Mouse (Mus musculus) limb, embryonic 13.5 days (tissue): ENCODE data around the gene D130043K22Rik. TPM values are rescaled to one million over a fixed set of nuclear protein-coding genes. Genes with fewer than 3 reads are reported as not detected.
"Not testable (repeated sequence)": the region's sequence is repeated elsewhere in the genome, so short reads cannot be mapped to it uniquely, and the experiment has no call there.

Experiments used
- ATAC-seq: fragments of 200-750 bp; cut with Nextera tagmentation; 2 replicates; pipeline ENCODE4 v1.8.0; 2017; ENCODE audit warnings: low read depth, moderate number of reproducible peaks, moderate TSS enrichment; ENCODE audit not compliant: low FRiP score
- H3K27ac ChIP-seq: fragments of 300-500 bp; sonication (generic); 2 replicates; pipeline ENCODE4 v1.5.1; 2015; ENCODE audit warnings: inconsistent platforms, mild to moderate bottlenecking, moderate library complexity
- H3K27me3 ChIP-seq: fragments of 300-500 bp; sonication (generic); 2 replicates; pipeline ENCODE4 v1.6.1; 2015; ENCODE audit warnings: mild to moderate bottlenecking, inconsistent platforms
- H3K36me3 ChIP-seq: fragments of 300-500 bp; sonication (generic); 2 replicates; pipeline ENCODE4 v1.6.1; 2015; ENCODE audit warnings: inconsistent platforms, mild to moderate bottlenecking, moderate library complexity
- H3K4me1 ChIP-seq: fragments of 300-500 bp; sonication (generic); 2 replicates; pipeline ENCODE4 v1.6.1; 2015; ENCODE audit warnings: inconsistent platforms
- H3K4me2 ChIP-seq: fragments of 300-500 bp; sonication (generic); replicated peaks from 2 replicates; pipeline ENCODE4 v1.6.1; 2015; ENCODE audit warnings: inconsistent platforms, mild to moderate bottlenecking, moderate library complexity
- H3K4me3 ChIP-seq: fragments of 300-500 bp; sonication (generic); 2 replicates; pipeline ENCODE4 v1.5.1; 2015; ENCODE audit warnings: moderate library complexity, mild to moderate bottlenecking, inconsistent platforms
- H3K9ac ChIP-seq: fragments of 300-500 bp; sonication (generic); 2 replicates; pipeline ENCODE4 v1.6.1; 2015; ENCODE audit warnings: mild to moderate bottlenecking, inconsistent platforms
- H3K9me3 ChIP-seq: fragments of 300-500 bp; sonication (generic); 2 replicates; pipeline ENCODE4 v1.6.1; 2016; ENCODE audit warnings: inconsistent platforms
- WGBS: fragments of 180-500 bp; shearing (Covaris S2); methylation state at CpG from one replicate; pipeline ENCODE4 v1.1.7; 2015; 5-methylcytosine and 5-hydroxymethylcytosine counted together
- polyA plus RNA-seq: library from polyadenylated mRNA; unstranded; fragments of >200 nt; fragmentation: Nextera tagmentation; extraction: Ambion mirVana; gene quantifications from 2 replicates; pipeline ENCODE4 v1.2.1, GENCODE M21; 2015

D130043K22Rik gene
- polyA plus RNA-seq, 1 experiment from 2014 or later: 0.06 TPM

GRCm38 (mm10) chr13:24816125-24817092 is 28.5 kb upstream of the D130043K22Rik start:
- Histone ChIP-seq H3K9me3 (no peaks in the 10 kb centered on the region), H3K4me1 (no peaks in the 10 kb centered on the region), H3K4me3 (no peak overlapping the region), H3K27ac (no peak overlapping the region), H3K9ac (no peak overlapping the region), H3K36me3 (peaks cover 58% of the 10 kb centered on the region), H3K27me3 (no peaks in the 10 kb centered on the region), H3K4me2 (no peak overlapping the region)
- 69% methylated on average over 4 of the region's 4 CpGs for WGBS
- ATAC-seq: peak; percentile 81

GRCm38 (mm10) chr13:24819931-24820330 is 25.0 kb upstream of the D130043K22Rik start:
- WGBS: 76% methylated on average over 1 of the region's 1 CpGs
- Histone ChIP-seq H3K4me3 (no peak overlapping the region), H3K36me3 (peaks cover 27% of the 10 kb centered on the region), H3K27ac (no peak overlapping the region), H3K9ac (no peak overlapping the region), H3K4me2 (no peak overlapping the region), H3K9me3 (no peaks in the 10 kb centered on the region), H3K4me1 (no peaks in the 10 kb centered on the region), H3K27me3 (no peaks in the 10 kb centered on the region)
- no peak for ATAC-seq

DNA sequence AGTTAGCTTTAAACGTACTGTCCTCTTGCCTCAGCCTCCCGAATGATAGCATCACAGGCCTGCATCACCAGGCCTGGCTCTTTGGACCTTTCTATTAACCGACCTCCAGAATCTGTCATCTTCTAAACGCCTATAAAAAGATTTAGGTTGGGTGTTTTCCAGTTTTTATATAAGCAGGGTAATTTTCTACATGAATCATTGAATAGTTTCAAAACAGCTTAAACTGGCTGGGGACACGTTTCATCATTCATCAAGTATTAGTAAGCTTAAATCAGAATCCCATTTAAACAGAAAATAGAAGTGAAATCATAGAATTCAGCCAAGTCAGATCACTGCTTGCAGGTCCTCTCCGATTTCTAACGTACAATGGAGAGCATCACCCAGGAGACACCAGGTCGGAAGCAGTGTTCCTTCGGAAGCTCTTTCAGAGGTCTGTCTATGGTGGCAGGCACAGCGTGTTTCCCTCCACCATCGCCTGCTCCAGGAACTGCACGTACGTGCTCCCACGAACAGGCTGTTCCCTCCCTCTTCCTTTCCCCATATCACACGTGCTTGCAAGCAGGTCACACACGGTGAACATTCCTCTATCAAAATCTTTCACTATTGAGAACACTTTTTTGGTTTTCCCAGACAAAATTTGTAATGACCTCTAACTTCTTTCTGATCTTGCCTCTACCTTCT is 22.1 kb upstream of the D130043K22Rik start:
- no peaks in the 10 kb centered on the region for H3K27me3 ChIP-seq
- H3K9ac ChIP-seq: no peak overlapping the region
- H3K4me1 ChIP-seq: no peaks in the 10 kb centered on the region
- H3K36me3 ChIP-seq: peaks cover 20% of the 10 kb centered on the region
- H3K4me3 ChIP-seq: no peak overlapping the region
- H3K9me3 ChIP-seq: no peaks in the 10 kb centered on the region
- H3K27ac ChIP-seq: no peak overlapping the region
- no peak overlapping the region for H3K4me2 ChIP-seq
- 85% methylated on average over 16 of the region's 16 CpGs for WGBS
- no peak for ATAC-seq

DNA sequence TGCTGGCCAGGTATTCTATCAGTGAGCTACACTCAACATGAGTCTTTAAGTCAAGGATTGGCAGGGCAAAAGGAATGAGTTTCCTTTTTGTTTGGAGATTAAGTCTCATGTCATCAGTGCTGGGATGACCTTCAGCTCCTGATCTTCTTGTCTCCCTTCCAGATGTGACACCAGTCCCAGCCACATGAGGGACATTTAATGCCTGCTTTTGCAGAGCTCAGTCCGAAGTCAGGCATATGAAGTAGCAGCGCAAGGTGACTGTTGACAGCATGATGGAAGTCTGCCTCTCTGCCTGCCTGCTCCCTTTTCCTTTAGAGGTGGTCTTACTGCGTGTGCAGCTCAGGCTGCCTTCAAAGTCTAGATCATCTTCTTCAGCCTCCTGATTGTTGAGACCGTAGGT is 20.3 kb upstream of the D130043K22Rik start:
- Histone ChIP-seq H3K4me3 (no peak overlapping the region), H3K27ac (no peak overlapping the region; the same call in 1 of the 2 replicates), H3K4me1 (no peaks in the 10 kb centered on the region), H3K9ac (no peak overlapping the region), H3K27me3 (no peaks in the 10 kb centered on the region), H3K4me2 (no peak overlapping the region), H3K9me3 (no peaks in the 10 kb centered on the region), H3K36me3 (peaks cover 9% of the 10 kb centered on the region)
- no peak for ATAC-seq
- 85% methylated on average over 4 of the region's 4 CpGs for WGBS

DNA sequence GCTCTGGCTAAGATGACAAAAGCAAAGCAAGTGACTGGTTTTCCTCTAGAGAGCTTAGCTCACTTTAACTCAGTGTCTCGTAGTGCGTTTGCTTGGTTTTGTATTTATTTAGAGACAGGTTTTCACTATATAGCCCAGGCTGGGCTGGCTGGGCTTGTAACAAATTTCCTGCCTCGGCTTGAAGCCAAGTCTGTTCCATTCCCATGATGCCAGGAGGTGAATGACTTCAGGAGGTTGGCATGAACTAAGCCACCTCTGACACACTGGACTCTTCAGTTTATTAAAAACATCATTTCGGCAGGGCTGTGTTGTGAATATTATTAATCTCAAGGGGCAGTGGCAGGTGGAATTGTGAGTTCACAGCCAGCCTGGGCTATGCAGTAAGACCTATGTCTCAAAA is 19.3 kb upstream of the D130043K22Rik start:
- Histone ChIP-seq H3K4me1 (peaks cover 2% of the 10 kb centered on the region; the same call in 1 of the 2 replicates), H3K4me2 (no peak overlapping the region), H3K36me3 (peaks cover 2% of the 10 kb centered on the region; the same call in 1 of the 2 replicates), H3K9ac (no peak overlapping the region), H3K27me3 (no peaks in the 10 kb centered on the region), H3K9me3 (no peaks in the 10 kb centered on the region), H3K27ac (no peak overlapping the region), H3K4me3 (no peak overlapping the region)
- WGBS: 66% methylated on average over 4 of the region's 4 CpGs
- ATAC-seq: 0 out of 2 replicates have a peak, but pooled peaks have one; percentile 40

- ATAC-seq: no peak
- Histone ChIP-seq H3K9ac (no peak overlapping the region), H3K4me1 (peaks cover 3% of the 10 kb centered on the region; the same call in 1 of the 2 replicates), H3K4me2 (no peak overlapping the region), H3K4me3 (no peak overlapping the region), H3K27ac (no peak overlapping the region), H3K9me3 (no peaks in the 10 kb centered on the region), H3K27me3 (no peaks in the 10 kb centered on the region), H3K36me3 (no peaks in the 10 kb centered on the region)
- WGBS: 87% methylated on average over 7 of the region's 7 CpGs
These were observed 18.8 kb upstream of the D130043K22Rik start for GRCm38 (mm10) chr13:24826116-24826515.

- Histone ChIP-seq H3K27me3 (no peaks in the 10 kb centered on the region), H3K4me3 (peak overlapping the region; percentile 96), H3K36me3 (peaks cover 3% of the 10 kb centered on the region; the same call in 1 of the 2 replicates), H3K9ac (peak overlapping the region; percentile 95), H3K27ac (peak overlapping the region; percentile 63), H3K4me1 (peaks cover 28% of the 10 kb centered on the region), H3K9me3 (no peaks in the 10 kb centered on the region), H3K4me2 (peak overlapping the region; percentile 72)
- ATAC-seq: no peak
- 2% methylated on average over 20 of the region's 20 CpGs for WGBS
These were observed 14.1 kb upstream of the D130043K22Rik start for GRCm38 (mm10) chr13:24830756-24831352.

- ATAC-seq: peak; percentile 96
- H3K4me1 ChIP-seq: peaks cover 28% of the 10 kb centered on the region
- no peaks in the 10 kb centered on the region for H3K9me3 ChIP-seq
- H3K27ac ChIP-seq: peak within 1 kb of the TSS; percentile 88
- peak within 1 kb of the TSS; percentile 96 for H3K4me3 ChIP-seq
- peak within 1 kb of the TSS; percentile 95 for H3K9ac ChIP-seq
- H3K4me2 ChIP-seq: peak within 1 kb of the TSS; percentile 87
- no peaks in the 10 kb centered on the region for H3K27me3 ChIP-seq
- H3K36me3 ChIP-seq: peaks cover 7% of the 10 kb centered on the region; the same call in 1 of the 2 replicates
- WGBS: under 1% methylated on average over 85 of the region's 90 CpGs
These were observed 13.4 kb upstream of the D130043K22Rik start, which contains the start of the genes Acot13 and Tdp2 for GRCm38 (mm10) chr13:24831353-24832130. TSS of gene Acot13 (minus strand) at chr13:24831540. TSS of gene Tdp2 (plus strand) at chr13:24831679.

DNA sequence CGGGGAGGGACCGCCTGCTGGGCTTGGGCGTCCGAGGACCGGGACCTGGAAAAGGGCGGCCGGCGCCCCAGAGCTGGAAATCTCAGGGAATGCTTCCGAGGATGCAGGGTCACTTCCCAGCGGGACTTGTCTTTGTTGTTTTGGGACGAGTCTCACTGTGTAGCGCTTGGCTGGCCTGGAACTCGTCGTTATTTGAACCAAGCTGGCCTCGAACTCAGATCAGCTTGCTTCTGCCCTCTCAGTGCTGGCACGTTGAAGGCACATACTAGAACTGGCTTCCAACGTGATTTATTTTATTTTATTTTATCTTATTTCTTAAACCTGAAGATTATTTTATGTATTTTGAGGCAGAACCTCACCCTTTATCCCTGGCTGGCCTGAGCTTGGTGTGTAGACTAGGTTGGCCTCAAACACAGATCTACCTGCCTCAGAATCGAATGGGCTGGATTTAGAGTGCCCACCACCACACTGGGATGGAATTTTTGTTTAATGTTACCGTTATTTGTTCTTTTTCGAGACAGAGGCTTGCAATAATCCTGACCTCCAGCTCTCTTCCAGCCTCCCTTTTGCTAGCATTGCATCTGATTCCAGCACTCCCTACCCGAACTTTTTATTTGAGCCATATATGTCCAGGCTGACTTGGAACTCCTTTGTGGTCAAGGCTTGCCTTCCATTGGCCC is 12.7 kb upstream of the D130043K22Rik start:
- Histone ChIP-seq H3K9ac (peak overlapping the region; percentile 95), H3K4me3 (peak overlapping the region; percentile 96), H3K9me3 (no peaks in the 10 kb centered on the region), H3K27ac (peak overlapping the region; percentile 88), H3K4me1 (peaks cover 28% of the 10 kb centered on the region), H3K27me3 (no peaks in the 10 kb centered on the region), H3K4me2 (peak overlapping the region; percentile 87), H3K36me3 (peaks cover 8% of the 10 kb centered on the region; the same call in 1 of the 2 replicates)
- ATAC-seq: peak; percentile 10; the same call in 1 of the 2 replicates
- WGBS: 4% methylated on average over 21 of the region's 21 CpGs

- peak overlapping the region; percentile 96 for H3K4me3 ChIP-seq
- H3K4me2 ChIP-seq: peak overlapping the region; percentile 87
- peaks cover 12% of the 10 kb centered on the region; the same call in 1 of the 2 replicates for H3K36me3 ChIP-seq
- H3K9me3 ChIP-seq: no peaks in the 10 kb centered on the region
- H3K27me3 ChIP-seq: no peaks in the 10 kb centered on the region
- no peak for ATAC-seq
- peak overlapping the region; percentile 95 for H3K9ac ChIP-seq
- 58% methylated on average over 2 of the region's 2 CpGs for WGBS
- no peak overlapping the region for H3K27ac ChIP-seq
- H3K4me1 ChIP-seq: peaks cover 28% of the 10 kb centered on the region
These were observed 12.2 kb upstream of the D130043K22Rik start for GRCm38 (mm10) chr13:24832811-24833155.

DNA sequence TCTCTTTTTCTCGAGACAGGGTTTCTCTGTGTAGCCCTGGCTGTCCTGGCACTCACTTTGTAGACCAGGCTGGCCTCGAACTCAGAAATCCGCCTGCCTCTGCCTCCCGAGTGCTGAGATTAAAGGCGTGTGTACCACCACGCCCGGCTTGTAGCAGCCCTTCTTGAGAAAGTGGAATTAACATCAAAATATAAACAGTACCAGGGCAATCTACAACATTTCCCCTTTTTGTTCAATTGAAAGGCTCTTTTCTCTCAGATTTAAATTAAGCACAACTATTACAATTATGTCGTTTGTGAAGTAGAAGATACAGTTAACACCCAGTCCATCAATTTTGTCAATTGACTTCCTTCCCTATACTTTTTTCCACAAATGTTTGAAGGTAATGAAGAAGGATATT is 7.2 kb upstream of the D130043K22Rik start:
- not testable (repeated sequence) for H3K4me2 ChIP-seq, H3K9me3 ChIP-seq, H3K27ac ChIP-seq, ATAC-seq, H3K4me3 ChIP-seq, H3K9ac ChIP-seq, H3K27me3 ChIP-seq
- H3K36me3 ChIP-seq: peaks cover 41% of the 10 kb centered on the region
- 92% methylated on average over 8 of the region's 8 CpGs for WGBS
- H3K4me1 ChIP-seq: peaks cover 19% of the 10 kb centered on the region
